Mouse (Mus musculus): ENCODE results near the gene Stk40. TPM values are rescaled to one million over a fixed set of nuclear protein-coding genes. Genes with fewer than 3 reads are reported as not detected.

Gene Stk40
- total and polyA plus RNA-seq, 2 experiments from 2014 or later = 19.7 to 23.3 TPM

DNA sequence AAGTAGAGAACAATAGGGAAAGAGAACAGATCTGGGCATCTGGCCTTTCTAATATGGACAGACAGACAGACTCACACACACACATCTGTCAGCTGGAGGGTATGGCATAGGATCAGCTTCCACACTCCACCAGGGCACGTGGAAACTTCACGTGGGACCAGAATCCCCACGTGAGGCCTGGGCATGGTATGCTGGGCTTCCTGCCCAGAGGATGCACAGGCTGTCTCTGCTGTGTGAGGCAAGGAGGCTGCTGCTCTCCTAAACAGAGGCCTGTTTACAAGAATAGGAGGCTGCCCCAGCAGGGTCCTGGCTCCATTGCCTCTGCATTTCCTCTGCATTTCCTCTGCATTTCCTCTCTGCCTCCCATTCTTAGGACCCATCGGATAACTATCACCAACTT is 30.9 kb downstream of the Stk40 start:
- Histone ChIP-seq H3K4me2 (ENCODE audit: low read depth, low read length) (no peak overlapping the region), H3K4me1 (ENCODE audit: insufficient read depth, low read length) (peaks cover 15% of the 10 kb centered on the region; the same call in 1 of the 2 replicates), H3K9me3 (ENCODE audit: low read length) (no peaks in the 10 kb centered on the region), H3K4me3 (ENCODE audit: low read length) (no peak overlapping the region), H3K27me3 (ENCODE audit: insufficient read depth, low read length) (no peaks in the 10 kb centered on the region), H3K36me3 (ENCODE audit: insufficient read depth, low read length) (peaks cover 47% of the 10 kb centered on the region), H3K9ac (replicated peaks; ENCODE audit: low read length) (no peak overlapping the region), H3K27ac (no peak overlapping the region)
- 74% methylated on average over 4 of the region's 4 CpGs for WGBS
- DNase-seq (ENCODE audit: low spot score) (no peak), ATAC-seq (no peak)
- no peak for TF ChIP-seq CTCF (IDR thresholded peaks at IDR 0.05; ENCODE audit: low read depth)

- WGBS = 77% methylated on average over 4 of the region's 4 CpGs
- no peak for ATAC-seq
These were observed 34.0 kb downstream of the Stk40 start for GRCm38 (mm10) chr4:126137773-126138172.

DNA sequence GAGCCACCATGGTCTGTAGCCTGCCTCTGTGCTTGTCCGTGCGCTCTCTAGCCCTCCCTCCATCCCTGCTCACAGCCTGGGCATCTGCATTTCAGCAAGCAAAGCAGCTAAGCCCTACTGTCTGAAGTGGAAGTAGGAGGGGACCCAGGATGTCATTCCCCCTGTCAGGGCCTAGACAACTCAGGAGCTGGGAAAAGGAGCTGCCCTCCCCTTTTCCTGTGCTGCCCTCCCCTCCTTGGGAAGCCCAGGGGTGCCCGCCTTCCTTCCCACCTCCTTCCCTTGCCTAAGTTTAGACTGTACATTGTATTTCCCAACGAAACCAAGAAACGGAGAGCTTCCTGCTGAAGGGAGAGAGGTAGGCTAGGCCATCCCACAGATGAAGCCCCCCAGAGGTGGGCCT is 37.3 kb downstream of the Stk40 start:
- Histone ChIP-seq H3K27ac (no peak overlapping the region), H3K4me1 (ENCODE audit: insufficient read depth, low read length) (no peaks in the 10 kb centered on the region), H3K4me2 (ENCODE audit: low read depth, low read length) (no peak overlapping the region), H3K9ac (replicated peaks; ENCODE audit: low read length) (no peak overlapping the region), H3K9me3 (ENCODE audit: low read length) (no peaks in the 10 kb centered on the region), H3K4me3 (ENCODE audit: low read length) (no peak overlapping the region), H3K36me3 (ENCODE audit: insufficient read depth, low read length) (peaks cover 38% of the 10 kb centered on the region), H3K27me3 (ENCODE audit: insufficient read depth, low read length) (no peaks in the 10 kb centered on the region)
- TF ChIP-seq CTCF (IDR thresholded peaks at IDR 0.05; ENCODE audit: low read depth) = no peak
- 86% methylated on average over 5 of the region's 5 CpGs for WGBS
- ATAC-seq = no peak
- no peak for DNase-seq (ENCODE audit: low spot score)

More at GRCm38 (mm10) chr4:126137773-126138172, 34.0 kb downstream of the Stk40 start:
- no peak overlapping the region for H3K27ac ChIP-seq
- H3K36me3 ChIP-seq (ENCODE audit: insufficient read depth, low read length) = peaks cover 48% of the 10 kb centered on the region
- DNase-seq (ENCODE audit: low spot score) = no peak
- H3K4me2 ChIP-seq (ENCODE audit: low read depth, low read length) = no peak overlapping the region
- no peak for TF ChIP-seq CTCF (IDR thresholded peaks at IDR 0.05; ENCODE audit: low read depth)
- no peaks in the 10 kb centered on the region for H3K27me3 ChIP-seq (ENCODE audit: insufficient read depth, low read length)
- no peaks in the 10 kb centered on the region for H3K9me3 ChIP-seq (ENCODE audit: low read length)
- no peak overlapping the region for H3K4me3 ChIP-seq (ENCODE audit: low read length)
- no peak overlapping the region for H3K9ac ChIP-seq (replicated peaks; ENCODE audit: low read length)
- 0 out of 2 replicates have a peak, but pooled peaks cover under 1% of the 10 kb centered on the region for H3K4me1 ChIP-seq (ENCODE audit: insufficient read depth, low read length)

DNA sequence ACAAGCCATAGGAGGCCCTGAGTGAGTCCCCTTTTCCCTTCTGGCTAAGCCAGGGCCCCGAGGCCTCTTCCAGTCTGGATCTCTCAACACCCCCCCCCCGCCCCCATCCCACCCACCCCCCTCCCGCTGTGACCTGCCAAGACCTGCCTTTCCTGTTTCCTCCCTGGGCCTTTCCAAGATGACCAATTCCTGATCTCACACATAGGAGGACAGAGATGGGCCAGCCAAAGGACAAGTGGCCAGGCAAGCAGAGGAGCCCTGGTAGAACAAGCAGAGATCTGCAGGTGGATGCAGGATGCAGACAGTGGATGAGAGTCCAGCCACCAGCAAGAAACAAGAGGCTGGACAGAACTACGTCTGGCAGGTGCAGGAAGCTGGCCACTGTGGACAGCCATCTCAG is 41.6 kb downstream of the Stk40 start:
- WGBS = 68% methylated on average over 4 of the region's 4 CpGs
- H3K9me3 ChIP-seq (ENCODE audit: low read length) = no peaks in the 10 kb centered on the region
- H3K27me3 ChIP-seq (ENCODE audit: insufficient read depth, low read length) = no peaks in the 10 kb centered on the region
- no peak overlapping the region for H3K4me2 ChIP-seq (ENCODE audit: low read depth, low read length)
- H3K27ac ChIP-seq = no peak overlapping the region
- peaks cover 3% of the 10 kb centered on the region; the same call in 1 of the 2 replicates for H3K4me1 ChIP-seq (ENCODE audit: insufficient read depth, low read length)
- TF ChIP-seq CTCF (IDR thresholded peaks at IDR 0.05; ENCODE audit: low read depth) = no peak
- no peak for DNase-seq (ENCODE audit: low spot score)
- no peak for ATAC-seq
- H3K4me3 ChIP-seq (ENCODE audit: low read length) = no peak overlapping the region
- H3K36me3 ChIP-seq (ENCODE audit: insufficient read depth, low read length) = no peaks in the 10 kb centered on the region
- no peak overlapping the region for H3K9ac ChIP-seq (replicated peaks; ENCODE audit: low read length)

GRCm38 (mm10) chr4:126146974-126147532 is 43.3 kb downstream of the Stk40 start:
- Histone ChIP-seq H3K4me3 (ENCODE audit: low read length) (no peak overlapping the region), H3K27ac (no peak overlapping the region), H3K9me3 (ENCODE audit: low read length) (no peaks in the 10 kb centered on the region), H3K4me2 (ENCODE audit: low read depth, low read length) (no peak overlapping the region), H3K27me3 (ENCODE audit: insufficient read depth, low read length) (no peaks in the 10 kb centered on the region), H3K4me1 (ENCODE audit: insufficient read depth, low read length) (peaks cover 3% of the 10 kb centered on the region; the same call in 1 of the 2 replicates), H3K9ac (replicated peaks; ENCODE audit: low read length) (no peak overlapping the region), H3K36me3 (ENCODE audit: insufficient read depth, low read length) (no peaks in the 10 kb centered on the region)
- ATAC-seq (no peak), DNase-seq (ENCODE audit: low spot score) (no peak)
- 54% methylated on average over 9 of the region's 9 CpGs for WGBS
- TF ChIP-seq CTCF (IDR thresholded peaks at IDR 0.05; ENCODE audit: low read depth) = no peak

DNA sequence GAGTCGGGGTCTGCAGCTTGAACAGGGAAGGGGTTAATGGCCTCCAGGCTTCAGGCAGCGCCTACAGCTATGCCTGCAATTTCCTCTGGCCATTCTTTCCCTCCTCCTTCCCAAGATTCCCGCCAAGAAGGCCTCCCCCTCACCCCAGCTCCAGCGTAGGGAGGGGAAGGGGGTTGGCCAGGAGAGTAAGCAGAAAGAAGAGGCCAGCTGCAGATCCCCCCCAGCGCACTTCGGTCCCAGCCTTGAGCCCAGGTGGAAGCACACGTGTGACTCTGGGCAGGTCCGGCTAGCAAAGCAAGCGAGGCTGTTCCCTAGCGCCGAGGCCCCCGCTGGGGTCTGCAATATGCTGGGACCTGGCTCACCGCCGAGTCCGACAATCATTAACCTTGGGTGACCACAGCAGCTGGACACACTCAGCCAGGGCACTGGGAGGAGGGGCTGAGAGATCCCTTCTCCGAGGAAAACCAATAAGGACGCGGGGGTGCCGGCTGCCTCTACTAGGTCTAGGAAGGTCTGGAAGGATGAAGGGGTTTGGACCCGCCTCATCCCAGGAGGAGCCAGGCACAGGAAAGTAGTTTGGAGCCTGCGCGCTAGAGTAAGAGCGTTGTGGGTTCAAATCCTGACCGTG is 43.9 kb downstream of the Stk40 start, which contains the start of gene Eva1b:
TSS of gene Eva1b (plus strand) at position 212 of the 628 bp plus-strand sequence.
- Histone ChIP-seq H3K9ac (replicated peaks; ENCODE audit: low read length) (peak within 1 kb of the TSS; percentile 50), H3K27ac (peak within 1 kb of the TSS; percentile 13; the same call in 1 of the 2 replicates), H3K4me2 (ENCODE audit: low read depth, low read length) (peak within 1 kb of the TSS; percentile 57), H3K4me3 (ENCODE audit: low read length) (peak within 1 kb of the TSS; percentile 42), H3K27me3 (ENCODE audit: insufficient read depth, low read length) (no peaks in the 10 kb centered on the region), H3K9me3 (ENCODE audit: low read length) (no peaks in the 10 kb centered on the region), H3K4me1 (ENCODE audit: insufficient read depth, low read length) (peaks cover 3% of the 10 kb centered on the region; the same call in 1 of the 2 replicates), H3K36me3 (ENCODE audit: insufficient read depth, low read length) (no peaks in the 10 kb centered on the region)
- 4% methylated on average over 24 of the region's 24 CpGs for WGBS
- no peak for TF ChIP-seq CTCF (IDR thresholded peaks at IDR 0.05; ENCODE audit: low read depth)
- peak; percentile 25; the same call in 1 of the 2 replicates for ATAC-seq
- DNase-seq (ENCODE audit: low spot score) = peak; percentile 38

Data from hindbrain, postnatal 0 days (tissue).